Mouse (Mus musculus) G1E-ER4 (cell line): ENCODE results near the gene Exosc2. TPM values are rescaled to one million over a fixed set of nuclear protein-coding genes. Genes with fewer than 3 reads are reported as not detected.

Experiments
- GATA1 ChIP-seq: IDR thresholded peaks from one replicate; pipeline ENCODE4 v1.8.0; 2012; ENCODE audit warnings: low read length, inconsistent platforms
- polyA plus RNA-seq: library from polyadenylated mRNA; stranded (reverse); fragments of >175 nt; gene quantifications from 2 replicates; pipeline ENCODE4 v1.2.3, GENCODE M21; 2012

Exosc2 gene
- polyA plus RNA-seq, 1 experiment, result 21.5 TPM

DNA sequence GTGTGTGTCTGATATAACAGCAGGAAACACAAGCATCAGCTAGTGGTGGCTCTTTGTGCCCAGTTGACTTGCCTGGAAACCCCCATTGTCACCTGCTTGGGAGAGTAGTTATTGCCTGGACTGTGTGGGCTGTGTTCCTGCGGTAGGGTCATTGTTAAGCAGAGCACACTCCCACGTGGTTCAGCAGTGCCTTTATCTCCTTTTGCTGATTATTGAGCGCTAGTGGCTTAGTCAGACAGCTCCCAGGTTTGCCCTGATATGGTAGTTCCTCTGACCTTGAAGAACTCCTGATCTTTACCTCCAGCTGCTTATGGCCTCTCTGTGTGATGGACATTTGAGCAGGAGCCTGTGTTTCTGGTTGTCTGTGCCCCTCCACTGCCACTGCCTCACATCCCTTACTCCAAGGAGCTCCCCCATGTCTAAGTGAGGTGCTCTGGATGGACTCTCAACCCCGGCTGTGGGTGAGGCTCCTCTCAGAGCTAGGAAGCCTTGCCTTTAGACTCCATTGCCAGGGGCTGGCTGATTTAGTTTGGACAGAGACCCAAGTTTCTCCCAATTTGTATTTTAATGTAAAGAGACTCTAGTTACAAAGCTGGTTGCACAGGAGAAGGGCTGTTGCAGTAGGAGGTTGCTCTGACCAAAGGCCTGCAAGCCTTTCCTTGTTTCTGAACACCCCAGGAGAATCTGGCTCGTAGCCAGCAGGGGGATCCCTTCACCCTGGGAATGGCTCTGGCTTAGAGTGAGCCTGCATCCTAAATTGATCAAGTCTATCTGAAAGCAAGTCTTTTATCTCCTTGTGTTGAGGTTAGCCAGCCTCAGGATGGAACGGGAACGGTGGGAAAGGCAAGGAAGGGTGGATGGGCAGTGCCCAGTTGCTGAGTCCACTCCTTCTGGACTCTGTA, 30.3 kb downstream of the Exosc2 start:
- peak; percentile 18 for TF ChIP-seq GATA1

DNA sequence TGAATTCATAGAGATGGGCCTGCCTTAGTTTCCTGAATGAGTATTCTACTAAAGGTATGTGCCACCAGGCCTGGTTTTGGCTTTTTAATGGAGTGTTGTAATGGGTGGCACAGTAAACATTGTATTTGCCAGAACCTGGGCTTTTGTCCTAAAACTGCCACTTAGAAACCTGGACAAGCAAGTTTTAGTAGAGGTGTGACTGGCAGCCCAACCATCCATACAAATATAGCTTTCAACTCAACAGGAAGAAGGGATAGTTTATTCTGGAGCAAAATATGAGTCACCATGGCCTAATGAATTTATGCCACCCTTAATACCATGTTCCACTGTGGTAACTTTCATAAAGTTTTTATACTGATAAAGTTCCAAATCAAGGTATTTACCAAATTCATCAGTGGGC, 32.7 kb downstream of the Exosc2 start:
- TF ChIP-seq GATA1, result no peak

- no peak for TF ChIP-seq GATA1
These were observed 35.4 kb downstream of the Exosc2 start for GRCm38 (mm10) chr2:31705914-31706313.

DNA sequence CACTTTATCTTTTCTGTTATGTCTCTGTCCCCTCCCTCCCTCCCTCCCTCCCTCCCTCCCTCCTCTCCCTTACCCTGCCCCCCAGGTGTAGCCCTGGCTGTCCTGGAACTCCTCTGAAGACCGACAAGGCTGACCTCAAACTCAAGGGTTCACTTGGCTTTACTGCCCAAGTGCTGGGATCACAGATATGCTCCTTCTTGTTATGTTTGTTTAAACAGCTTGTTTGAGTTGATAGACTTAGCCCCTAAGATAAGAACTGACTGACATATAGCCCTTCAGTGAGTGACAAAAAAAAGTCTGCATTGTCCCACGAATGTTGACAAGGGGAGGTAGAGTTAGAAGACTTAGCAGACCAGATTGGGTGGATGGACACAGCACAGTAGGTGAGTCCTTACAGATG, 36.0 kb downstream of the Exosc2 start:
- no peak for TF ChIP-seq GATA1

DNA sequence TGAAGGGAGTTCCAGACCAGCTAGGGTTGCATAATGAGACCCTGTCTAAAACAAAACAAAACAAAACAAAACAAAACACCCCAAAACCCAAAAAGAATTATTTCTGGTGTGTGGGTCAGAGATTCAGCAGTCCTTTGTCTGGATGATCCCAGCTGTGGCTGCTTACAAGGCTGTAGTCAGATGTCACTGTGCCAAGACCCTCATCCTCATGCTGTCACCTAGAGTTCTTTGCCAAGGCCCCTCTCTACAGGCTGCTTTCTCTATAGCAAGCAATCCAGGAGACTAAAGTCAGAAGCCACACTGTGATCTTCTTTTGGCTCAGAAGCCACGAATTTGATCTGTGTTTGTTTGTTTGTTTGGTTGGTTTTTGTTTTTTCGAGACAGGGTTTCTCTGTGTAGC, 42.2 kb downstream of the Exosc2 start:
- no peak for TF ChIP-seq GATA1

- no peak for TF ChIP-seq GATA1
These were observed 43.3 kb downstream of the Exosc2 start for GRCm38 (mm10) chr2:31713813-31714212.

DNA sequence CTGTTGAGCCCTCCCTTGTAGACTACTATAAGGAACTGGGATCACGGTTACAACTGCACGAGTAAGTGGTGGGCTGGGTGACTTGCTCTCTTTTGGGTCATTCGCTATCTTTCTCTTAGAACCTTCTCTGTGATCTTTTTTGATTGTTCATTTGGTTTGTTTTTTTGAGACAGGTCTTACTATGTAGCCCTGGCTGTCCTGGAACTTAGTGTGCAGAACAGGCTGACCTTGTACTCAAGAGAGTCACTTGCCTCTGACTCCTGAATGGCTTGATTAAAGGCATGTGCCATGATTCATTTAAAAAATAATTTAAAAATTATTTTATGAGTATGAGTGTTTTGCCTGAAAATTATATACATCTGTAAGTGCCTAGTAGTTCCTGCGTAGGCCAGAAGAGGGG, 44.3 kb downstream of the Exosc2 start:
- no peak for TF ChIP-seq GATA1

DNA sequence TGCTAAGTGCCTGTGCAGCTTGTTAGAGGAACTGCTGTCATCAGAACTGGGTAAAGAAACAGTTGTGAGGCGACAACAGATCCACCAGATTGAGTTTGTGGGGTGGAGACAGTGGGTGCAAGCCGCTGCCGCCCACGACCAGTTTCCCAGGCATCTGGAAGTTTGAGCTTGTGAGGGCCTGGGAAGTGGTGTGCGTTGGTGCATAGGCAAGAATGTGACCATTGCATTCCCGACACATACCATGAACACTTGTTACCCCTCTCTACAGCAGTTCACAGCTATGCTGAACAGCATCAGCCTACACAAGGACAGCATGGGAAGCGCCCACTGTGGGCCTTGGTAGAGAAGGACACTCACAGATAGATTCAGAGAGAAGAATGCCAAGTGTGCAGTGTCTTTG, 45.5 kb downstream of the Exosc2 start:
- no peak for TF ChIP-seq GATA1

GRCm38 (mm10) chr2:31719202-31719880, 48.8 kb downstream of the Exosc2 start:
- no peak for TF ChIP-seq GATA1

- no peak for TF ChIP-seq GATA1
These were observed 49.4 kb downstream of the Exosc2 start for GRCm38 (mm10) chr2:31719944-31720343.

DNA sequence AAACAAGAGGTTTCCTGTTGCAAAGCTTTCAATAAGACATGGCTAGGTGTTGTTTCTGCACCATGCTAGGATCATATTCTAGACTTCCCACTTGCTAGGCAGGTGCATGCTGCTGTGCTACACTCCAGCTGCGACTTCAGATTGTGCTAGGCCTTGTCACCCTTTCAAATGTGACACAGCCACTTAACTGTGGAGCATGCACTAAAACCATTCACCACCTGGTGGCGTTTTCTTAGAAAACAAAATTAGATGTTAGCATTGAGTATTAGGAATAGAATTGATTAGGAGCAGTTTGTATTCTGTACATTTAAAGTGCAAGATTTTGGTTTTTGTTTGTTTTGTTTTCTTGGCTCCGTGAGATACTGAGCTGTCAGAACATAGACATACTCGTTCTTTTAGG, 50.3 kb downstream of the Exosc2 start:
- no peak for TF ChIP-seq GATA1

DNA sequence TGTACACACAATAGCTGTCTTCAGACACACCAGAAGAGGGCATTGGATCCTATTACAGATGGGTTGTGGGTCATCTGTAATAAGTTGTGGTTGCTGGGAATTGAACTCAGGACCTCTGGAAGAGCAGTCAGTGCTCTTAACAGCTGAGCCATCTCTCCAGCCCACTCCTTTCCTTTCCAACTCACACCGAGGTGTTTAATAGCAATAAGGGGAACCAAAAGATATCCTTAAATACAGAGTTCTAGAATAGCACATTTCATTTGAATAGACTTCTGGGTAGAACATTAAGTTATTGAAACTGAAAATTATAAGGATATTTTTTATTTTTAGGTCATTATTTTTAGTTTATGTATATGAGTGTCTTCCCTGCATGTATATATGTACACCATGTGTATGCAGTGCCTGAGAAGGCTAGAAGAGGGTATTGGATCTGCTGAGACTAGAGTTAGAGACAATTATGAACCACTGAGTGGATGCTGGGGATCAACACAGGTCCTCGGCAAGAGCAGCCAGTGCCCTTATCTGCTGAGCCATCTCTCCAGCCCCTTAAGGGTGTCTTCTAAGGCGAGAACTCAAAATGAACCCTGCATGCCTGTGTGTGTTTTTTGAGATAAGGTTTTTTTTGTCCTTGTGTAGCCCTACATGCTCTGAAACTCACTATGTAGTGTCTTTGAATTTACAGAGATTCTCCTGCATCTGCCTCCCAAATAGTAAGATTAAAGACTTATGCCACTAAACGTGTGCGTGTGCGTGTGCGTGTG, 54.4 kb downstream of the Exosc2 start:
- TF ChIP-seq GATA1, result no peak

DNA sequence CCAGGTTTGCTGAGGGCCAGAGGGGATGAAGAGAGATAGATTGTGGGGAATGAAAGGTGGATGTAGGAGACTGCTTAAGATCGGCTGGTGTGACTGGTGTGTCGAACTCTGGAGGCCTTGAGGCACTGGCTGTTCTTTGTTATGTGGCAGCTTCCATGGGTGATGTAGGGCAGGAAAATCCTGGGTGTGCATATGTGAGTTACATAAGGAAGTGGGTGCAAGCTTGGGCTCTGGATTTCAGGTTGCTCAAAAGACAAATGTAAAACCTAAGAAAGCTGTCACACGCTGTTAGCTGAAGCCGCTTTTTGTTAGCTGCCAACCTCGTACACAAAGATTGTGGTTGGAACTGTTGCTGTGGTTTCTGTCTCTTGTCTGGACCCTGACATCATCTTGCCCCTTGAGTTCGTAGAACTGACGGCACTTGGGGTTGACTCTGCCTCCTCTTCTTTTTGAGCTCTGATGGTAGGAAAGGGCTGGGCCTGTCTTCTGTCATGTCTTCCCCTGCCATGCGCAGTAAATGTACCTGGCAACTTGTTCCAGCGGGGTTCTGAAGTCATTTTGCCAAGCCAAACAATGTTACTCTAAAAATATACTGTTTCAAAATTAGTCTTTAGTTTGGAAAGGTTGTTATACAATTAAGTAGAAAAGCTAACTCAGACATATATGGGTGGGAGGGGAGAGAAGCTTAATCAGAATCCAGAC, 57.2 kb downstream of the Exosc2 start:
- TF ChIP-seq GATA1, result no peak

- no peak for TF ChIP-seq GATA1
These were observed 60.1 kb downstream of the Exosc2 start for GRCm38 (mm10) chr2:31730640-31731039.

Other genes starting within 250 kb of the Exosc2 start
- gene Ass1, start 200.5 kb upstream of the Exosc2 start, polyA plus RNA-seq, result not detected in 2 replicates
- gene Fubp3, start 98.1 kb upstream of the Exosc2 start, polyA plus RNA-seq, result 232 and 259 TPM in 2 replicates
- gene Prdm12, start 30.7 kb upstream of the Exosc2 start, polyA plus RNA-seq, result not detected in 2 replicates
- 62.9 and 63.8 TPM in 2 replicates for gene Abl1, start 17.7 kb downstream of the Exosc2 start, polyA plus RNA-seq
- not detected in 2 replicates for gene Qrfp, start 139.9 kb downstream of the Exosc2 start, polyA plus RNA-seq
- gene Fibcd1, start 175.3 kb downstream of the Exosc2 start, polyA plus RNA-seq, result not detected in 2 replicates
- gene Lamc3, start 216.6 kb downstream of the Exosc2 start, polyA plus RNA-seq, result not detected in 2 replicates